Mouse (Mus musculus) kidney, postnatal 10 days (tissue): ENCODE measurements around the gene Ngb.

ENCODE experiments used
- DNase-seq: peaks from one replicate; pipeline ENCODE4 v3.0.0; 2021; ENCODE audit warnings: mixed read lengths

Ngb gene

DNA sequence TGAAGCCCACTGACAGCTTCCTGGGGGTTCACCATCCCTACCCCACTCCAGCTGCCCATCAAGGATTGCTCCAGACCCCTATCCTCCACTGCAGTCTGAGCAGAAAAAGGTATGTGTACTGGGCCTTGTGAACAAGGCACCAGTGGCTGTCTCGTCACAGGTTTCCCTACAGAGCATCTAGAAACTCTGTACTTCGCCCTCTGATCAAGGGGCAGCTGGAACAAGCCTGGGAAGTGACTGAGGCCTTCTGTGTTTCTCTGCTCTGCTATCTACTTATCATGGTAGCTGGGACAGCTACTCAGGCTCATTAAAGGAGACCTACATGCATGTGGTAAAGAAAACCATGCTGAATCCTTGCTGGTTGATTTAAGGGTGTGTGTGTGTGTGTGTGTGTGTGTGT lies 12.6 kb downstream of the Ngb start:
- DNase-seq: peak; percentile 35

GRCm38 (mm10) chr12:87089255-87089654 lies 13.1 kb downstream of the Ngb start:
- no peak for DNase-seq

GRCm38 (mm10) chr12:87088331-87088730 lies 14.0 kb downstream of the Ngb start:
- DNase-seq: no peak

DNA sequence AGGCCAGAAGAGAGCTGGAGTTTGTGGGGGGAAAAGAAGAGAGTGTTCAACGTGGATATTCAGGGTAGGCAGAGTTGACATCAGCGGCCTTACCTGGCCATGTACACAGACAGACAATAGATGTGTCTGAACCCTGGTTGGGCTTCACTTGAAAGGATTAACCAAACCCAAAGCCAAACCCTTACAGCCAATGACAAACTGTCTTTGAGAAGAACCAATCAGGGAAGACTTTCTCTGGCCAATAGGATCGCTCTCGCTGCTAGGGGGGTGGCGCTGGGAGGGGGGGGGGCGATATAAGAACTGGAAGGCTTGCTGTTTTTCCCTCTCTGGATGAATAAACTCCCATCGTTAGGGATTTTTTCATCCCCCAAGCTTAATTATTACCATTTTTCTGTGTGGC lies 15.1 kb downstream of the Ngb start:
- no peak for DNase-seq

GRCm38 (mm10) chr12:87082797-87083196 lies 19.5 kb downstream of the Ngb start:
- no peak for DNase-seq

GRCm38 (mm10) chr12:87076610-87077009 lies 25.7 kb downstream of the Ngb start:
- DNase-seq: no peak

DNA sequence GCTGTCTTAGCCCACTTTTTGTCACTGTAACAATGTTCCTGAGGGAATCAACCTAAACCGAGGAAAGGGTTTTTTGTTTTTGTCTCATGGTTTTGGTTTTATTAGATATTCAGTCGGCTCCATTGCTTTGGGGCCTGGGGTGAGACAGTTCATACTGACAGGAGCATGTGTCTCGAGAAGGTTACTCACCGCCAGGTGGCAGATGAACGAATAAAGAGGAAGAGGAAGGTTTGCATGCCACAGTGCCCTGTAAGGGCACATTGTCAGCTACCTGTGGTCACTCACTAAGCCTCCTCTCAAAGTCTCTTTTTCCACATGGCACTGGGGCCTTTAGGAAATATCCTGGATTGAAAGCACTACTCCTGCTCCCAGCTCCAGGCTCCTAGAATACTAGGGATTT lies 31.8 kb downstream of the Ngb start:
- DNase-seq: no peak

GRCm38 (mm10) chr12:87066429-87066828 lies 35.9 kb downstream of the Ngb start:
- DNase-seq: peak; percentile 62

GRCm38 (mm10) chr12:87065446-87065845 lies 36.9 kb downstream of the Ngb start:
- no peak for DNase-seq

DNA sequence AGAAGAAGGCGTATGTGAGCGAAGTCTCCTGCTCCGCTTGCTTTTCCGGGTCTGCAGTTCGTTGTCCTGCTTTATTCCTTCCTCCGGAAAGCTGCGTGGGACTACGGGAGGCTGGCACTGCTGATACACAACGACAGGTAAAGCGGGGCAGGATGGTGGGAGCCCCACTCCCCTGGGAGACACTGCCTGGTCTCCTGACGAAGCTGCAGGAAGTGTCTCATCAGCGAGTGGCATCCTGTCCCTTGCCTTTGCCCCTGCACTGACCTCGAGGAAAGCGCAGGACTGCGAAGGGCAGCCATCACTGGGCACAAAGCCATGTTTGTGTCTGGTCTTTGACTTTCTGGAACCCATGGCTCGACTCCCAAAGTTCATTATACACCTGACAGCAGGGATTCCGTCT lies 45.3 kb downstream of the Ngb start:
- DNase-seq: peak; percentile 53

- DNase-seq: no peak
Measured at GRCm38 (mm10) chr12:87054873-87055272, 47.5 kb downstream of the Ngb start.

DNA sequence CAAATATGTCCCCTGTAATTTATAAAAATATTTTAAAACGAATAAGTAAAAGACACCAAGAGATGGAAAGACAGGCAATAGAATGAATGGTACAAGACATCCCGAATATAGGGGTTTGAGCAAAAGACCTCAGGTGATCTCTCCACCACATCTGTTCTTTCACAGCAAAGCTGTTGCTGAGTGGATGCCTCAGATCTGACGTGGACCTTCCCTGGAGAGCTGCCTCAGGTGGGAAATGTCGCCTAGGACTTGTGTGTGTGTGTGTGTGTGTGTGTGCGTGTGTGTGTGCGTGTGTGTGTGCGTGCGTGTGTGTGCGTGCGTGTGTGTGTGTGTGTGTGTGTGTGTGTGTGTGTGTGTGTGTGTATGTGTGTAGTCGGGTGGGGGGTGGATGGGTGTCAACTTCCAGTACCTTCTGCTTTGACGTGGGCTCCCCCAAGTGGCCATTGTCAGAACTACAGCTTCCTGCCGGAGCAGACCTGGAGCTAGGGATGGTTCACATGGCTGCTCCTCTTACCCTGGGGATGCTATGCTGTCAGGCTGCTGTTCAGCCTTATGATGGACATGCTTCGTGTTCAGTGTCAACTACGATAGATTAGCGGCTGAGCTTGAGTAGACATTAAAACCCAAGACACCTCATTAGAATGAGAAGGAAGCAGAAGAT lies 49.5 kb downstream of the Ngb start:
- DNase-seq: peak; percentile 91

DNA sequence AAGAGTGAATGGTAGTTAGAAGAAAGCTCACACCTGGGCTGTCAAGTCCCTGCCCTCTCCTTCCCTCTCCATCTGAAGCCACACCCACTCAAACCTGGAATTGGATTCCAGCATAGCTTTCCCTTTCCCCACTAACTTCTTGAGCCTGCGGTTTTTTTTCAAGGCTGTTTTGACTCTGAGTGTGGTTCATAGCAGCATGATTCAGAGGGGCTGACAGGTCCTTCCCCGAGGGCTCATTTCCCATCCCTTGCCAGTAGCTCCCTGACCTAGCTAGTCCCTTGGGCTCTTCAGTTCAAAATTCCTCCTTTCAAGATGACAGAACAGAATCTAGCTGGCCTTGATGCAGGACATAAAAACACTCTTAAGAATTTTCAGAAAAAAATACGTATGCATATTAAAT lies 54.8 kb downstream of the Ngb start:
- DNase-seq: no peak
